Mouse (Mus musculus) subcutaneous adipose tissue, adult 2 months (tissue): ENCODE results near the gene Galt. TPM values are rescaled to one million over a fixed set of nuclear protein-coding genes. Genes with fewer than 3 reads are reported as not detected.

Source experiments
- polyA plus RNA-seq: library from polyadenylated mRNA; depleted of rRNA; stranded (reverse); fragments of >200 nt; gene quantifications from 2 replicates; pipeline ENCODE4 v1.2.3, GENCODE M21; 2012; ENCODE audit warnings: low replicate concordance; rRNA removed

Gene Galt
- 66.8 and 101 TPM in 2 replicates for polyA plus RNA-seq

GRCm38 (mm10) chr4:41754797-41755337 lies at the start of gene Galt:
Galt (plus strand) TSS chr4:41755228.

GRCm38 (mm10) chr4:41713197-41714067 lies 41.6 kb upstream of the Galt start, which contains the start of gene Rpp25l:
Rpp25l (minus strand) TSS chr4:41713534.

GRCm38 (mm10) chr4:41722918-41723351 lies 32.1 kb upstream of the Galt start, which contains the start of gene Dctn3:
Dctn3 (minus strand) TSS chr4:41723170.

GRCm38 (mm10) chr4:41731052-41731765 lies 23.8 kb upstream of the Galt start, which contains the start of gene Arid3c:
Arid3c (minus strand) TSS chr4:41731142.

GRCm38 (mm10) chr4:41755338-41756305 lies 594 bp downstream of the Galt start, which contains the start of gene Sigmar1:
Sigmar1 (minus strand) TSS chr4:41756157.

GRCm38 (mm10) chr4:41774002-41774401 lies 19.0 kb downstream of the Galt start, which contains the start of gene Ccl27a:
Ccl27a (minus strand) TSS chr4:41774247.

Other genes starting within 250 kb of the Galt start
- gene 1110017D15Rik, start 237.9 kb upstream of the Galt start, polyA plus RNA-seq: 0.27 TPM in 1 of 2 replicates, not detected in the other
- gene Fam219a, start 185.7 kb upstream of the Galt start, polyA plus RNA-seq: 28.0 and 28.1 TPM in 2 replicates
- 0.48 and 0.79 TPM in 2 replicates for gene Dnaic1, start 185.5 kb upstream of the Galt start, polyA plus RNA-seq
- 11.0 and 13.5 TPM in 2 replicates for gene Enho, start 114.9 kb upstream of the Galt start, polyA plus RNA-seq
- 2.4 and 3.0 TPM in 2 replicates for gene Cntfr, start 58.1 kb upstream of the Galt start, polyA plus RNA-seq
- gene Il11ra1, start 55.2 kb upstream of the Galt start, polyA plus RNA-seq: 80.9 and 150 TPM in 2 replicates
- 35.2 and 49.7 TPM in 2 replicates for gene Rpp25l, start 41.7 kb upstream of the Galt start, polyA plus RNA-seq
- 44.0 and 82.9 TPM in 2 replicates for gene Dctn3, start 32.1 kb upstream of the Galt start, polyA plus RNA-seq
- gene Arid3c, start 24.1 kb upstream of the Galt start, polyA plus RNA-seq: not detected in 2 replicates
- gene Sigmar1, start 929 bp downstream of the Galt start, polyA plus RNA-seq: 196 and 284 TPM in 2 replicates
- 42.2 and 56.4 TPM in 2 replicates for gene Ccl27a, start 19.0 kb downstream of the Galt start, polyA plus RNA-seq
- 33.5 TPM in 1 of 2 replicates, not detected in the other for gene Gm21541, start 148.4 kb downstream of the Galt start, polyA plus RNA-seq
- 1.9 and 4.4 TPM in 2 replicates for gene Gm20878, start 186.3 kb downstream of the Galt start, polyA plus RNA-seq
- gene Fam205a4, start 210.8 kb downstream of the Galt start, polyA plus RNA-seq: not detected in 2 replicates